Mouse (Mus musculus) testis, postnatal 14 days (tissue): Measurements from ENCODE around the gene Zbtb46.
"Not testable (repeated sequence)": the region's sequence is repeated elsewhere in the genome, so short reads cannot be mapped to it uniquely, and the experiment has no call there.

Experiments
- DNase-seq: peaks from one replicate; pipeline ENCODE4 v3.0.0; 2021; ENCODE audit warnings: low spot score

The Zbtb46 gene

GRCm38 (mm10) chr2:181459153-181459672 is at the start of gene Zbtb46:
Zbtb46 (minus strand) TSS chr2:181459426.
- peak; percentile 88 for DNase-seq

- DNase-seq, result no peak
These were observed 39.4 kb upstream of the Zbtb46 start for GRCm38 (mm10) chr2:181498644-181499043.

- DNase-seq, result peak; percentile 73
These were observed 38.3 kb upstream of the Zbtb46 start for GRCm38 (mm10) chr2:181497548-181497875.

- peak; percentile 95 for DNase-seq
These were observed 37.8 kb upstream of the Zbtb46 start, which contains the start of gene Tpd52l2 for GRCm38 (mm10) chr2:181496831-181497547. Tpd52l2 (plus strand) TSS chr2:181497142.

- DNase-seq, result peak; percentile 59
These were observed 37.1 kb upstream of the Zbtb46 start for GRCm38 (mm10) chr2:181496281-181496680.

GRCm38 (mm10) chr2:181495845-181496244 is 36.6 kb upstream of the Zbtb46 start:
- DNase-seq, result not testable (repeated sequence)

GRCm38 (mm10) chr2:181494266-181494945 is 35.2 kb upstream of the Zbtb46 start:
- DNase-seq, result no peak

GRCm38 (mm10) chr2:181493156-181493927 is 34.1 kb upstream of the Zbtb46 start, which contains the start of gene Abhd16b:
Abhd16b (plus strand) TSS chr2:181493206.
- no peak for DNase-seq

- no peak for DNase-seq
These were observed 33.0 kb upstream of the Zbtb46 start for GRCm38 (mm10) chr2:181492206-181492605.

- peak; percentile 42 for DNase-seq
These were observed 32.4 kb upstream of the Zbtb46 start for GRCm38 (mm10) chr2:181491432-181492205.

GRCm38 (mm10) chr2:181487338-181488277 is 28.4 kb upstream of the Zbtb46 start:
- peak; percentile 82 for DNase-seq

- no peak for DNase-seq
These were observed 26.5 kb upstream of the Zbtb46 start for GRCm38 (mm10) chr2:181485741-181486140.

- DNase-seq, result no peak
These were observed 25.4 kb upstream of the Zbtb46 start for GRCm38 (mm10) chr2:181484456-181485233.

GRCm38 (mm10) chr2:181483562-181484318 is 24.5 kb upstream of the Zbtb46 start:
- DNase-seq, result no peak

GRCm38 (mm10) chr2:181483120-181483519 is 23.9 kb upstream of the Zbtb46 start:
- DNase-seq, result no peak

GRCm38 (mm10) chr2:181472256-181472827 is 13.1 kb upstream of the Zbtb46 start:
- DNase-seq, result no peak

GRCm38 (mm10) chr2:181471246-181471645 is 12.0 kb upstream of the Zbtb46 start:
- DNase-seq, result peak; percentile 36

GRCm38 (mm10) chr2:181470285-181470684 is 11.1 kb upstream of the Zbtb46 start:
- DNase-seq, result no peak

GRCm38 (mm10) chr2:181465423-181465822 is 6.2 kb upstream of the Zbtb46 start:
- no peak for DNase-seq
